Mouse (Mus musculus): ENCODE measurements around the gene Fga. TPM values are rescaled to one million over a fixed set of nuclear protein-coding genes. Genes with fewer than 3 reads are reported as not detected.

Fga gene
- polyA plus RNA-seq, 1 experiment from 2014 or later, result not detected

DNA sequence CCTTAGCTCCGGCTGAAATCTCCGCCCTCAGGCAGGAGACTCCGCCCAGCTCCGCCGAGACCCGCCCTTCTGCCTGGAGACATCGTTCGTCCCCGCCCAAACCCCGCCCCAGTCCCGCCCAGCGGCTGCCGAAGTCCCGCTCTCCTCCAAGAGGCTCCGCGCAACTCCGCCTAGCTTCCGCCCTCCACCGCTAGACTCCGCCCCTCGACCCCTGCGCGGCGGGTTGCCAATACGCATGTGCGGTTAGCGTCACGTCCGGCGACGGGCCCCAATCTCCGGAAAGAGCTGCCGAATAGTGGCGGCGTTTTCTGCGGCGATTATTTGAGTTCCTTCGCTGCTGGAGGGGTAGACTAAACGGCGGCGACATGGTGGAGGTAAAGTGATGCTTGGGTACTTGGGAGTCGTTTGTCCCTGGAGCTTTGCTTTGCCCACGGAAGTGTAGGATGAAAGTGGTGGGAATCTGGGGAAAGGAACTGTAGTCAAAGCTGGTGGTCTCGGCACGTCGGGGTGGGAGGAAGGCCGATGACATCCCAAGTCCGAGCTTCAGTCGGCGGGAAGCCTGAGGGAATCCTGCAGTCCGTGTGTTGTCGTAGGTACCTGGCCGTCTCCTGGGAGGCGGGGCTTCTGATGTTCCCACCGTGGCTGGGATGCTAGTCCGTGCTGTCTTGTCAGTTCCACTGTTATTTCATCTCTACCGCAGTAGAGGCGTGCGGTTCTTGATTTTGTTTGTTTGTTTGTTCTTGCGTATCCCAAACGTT lies 29.6 kb downstream of the Fga start, which contains the start of gene Plrg1:
Plrg1 (plus strand) TSS at position 242 of the 758 bp plus-strand sequence.
- ATAC-seq (ENCODE audit: low FRiP score), result peak; percentile 99
- H3K9me3 ChIP-seq, result no peaks in the 10 kb centered on the region
- peak within 1 kb of the TSS; percentile 81 for H3K4me3 ChIP-seq
- H3K27me3 ChIP-seq, result no peaks in the 10 kb centered on the region
- peaks cover 32% of the 10 kb centered on the region for H3K36me3 ChIP-seq
- under 1% methylated on average over 61 of the region's 61 CpGs for WGBS
- peak within 1 kb of the TSS; percentile 87 for H3K9ac ChIP-seq
- H3K4me2 ChIP-seq, result peak within 1 kb of the TSS; percentile 70
- H3K4me1 ChIP-seq (replicated peaks), result peaks cover 14% of the 10 kb centered on the region
- H3K27ac ChIP-seq, result peak within 1 kb of the TSS; percentile 78

DNA sequence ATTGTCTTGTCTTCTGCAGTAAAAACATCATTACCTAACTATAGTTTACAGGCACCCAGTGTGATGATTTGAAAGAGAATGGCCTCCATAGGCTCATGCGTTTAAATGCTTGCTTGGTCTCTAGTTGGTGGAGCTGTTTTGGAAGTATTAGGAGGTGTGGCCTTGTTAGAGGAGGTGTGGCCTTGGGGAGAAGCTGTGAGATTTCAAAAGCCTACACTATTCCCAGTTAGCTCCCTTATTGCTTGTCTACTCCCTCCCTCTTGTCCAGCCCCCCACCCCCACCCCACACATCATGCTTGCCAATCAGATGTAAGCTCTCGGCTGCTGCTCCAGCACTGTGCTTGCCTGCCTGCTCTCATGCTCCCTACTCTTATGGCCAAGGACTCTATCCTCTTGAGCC lies 31.2 kb downstream of the Fga start:
- Histone ChIP-seq H3K27me3 (no peaks in the 10 kb centered on the region), H3K9ac (no peak overlapping the region), H3K4me3 (peak overlapping the region; percentile 81; the same call in 1 of the 2 replicates), H3K9me3 (no peaks in the 10 kb centered on the region), H3K4me2 (0 out of 2 replicates have a peak overlapping the region, but pooled peaks have one; percentile 70), H3K4me1 (replicated peaks) (peaks cover 14% of the 10 kb centered on the region), H3K27ac (no peak overlapping the region), H3K36me3 (peaks cover 48% of the 10 kb centered on the region)
- no peak for ATAC-seq (ENCODE audit: low FRiP score)
- WGBS, result 98% methylated on average over 2 of the region's 2 CpGs

DNA sequence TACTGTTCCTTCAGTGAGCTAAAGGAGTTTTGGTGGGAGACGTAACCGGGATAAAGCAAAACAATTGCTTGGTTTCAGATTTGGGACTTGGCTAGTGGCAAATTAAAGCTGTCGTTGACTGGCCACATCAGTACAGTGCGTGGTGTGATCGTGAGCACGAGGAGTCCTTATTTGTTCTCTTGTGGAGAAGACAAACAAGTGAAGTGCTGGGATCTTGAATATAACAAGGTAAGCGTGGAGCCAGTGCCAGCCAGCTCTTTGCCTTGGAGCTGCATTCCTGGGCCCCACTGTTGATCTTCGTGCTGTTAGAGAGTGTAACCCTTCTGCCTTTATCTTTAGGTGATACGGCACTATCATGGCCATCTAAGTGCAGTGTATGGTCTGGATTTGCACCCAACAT lies 42.0 kb downstream of the Fga start:
- no peaks in the 10 kb centered on the region for H3K9me3 ChIP-seq

DNA sequence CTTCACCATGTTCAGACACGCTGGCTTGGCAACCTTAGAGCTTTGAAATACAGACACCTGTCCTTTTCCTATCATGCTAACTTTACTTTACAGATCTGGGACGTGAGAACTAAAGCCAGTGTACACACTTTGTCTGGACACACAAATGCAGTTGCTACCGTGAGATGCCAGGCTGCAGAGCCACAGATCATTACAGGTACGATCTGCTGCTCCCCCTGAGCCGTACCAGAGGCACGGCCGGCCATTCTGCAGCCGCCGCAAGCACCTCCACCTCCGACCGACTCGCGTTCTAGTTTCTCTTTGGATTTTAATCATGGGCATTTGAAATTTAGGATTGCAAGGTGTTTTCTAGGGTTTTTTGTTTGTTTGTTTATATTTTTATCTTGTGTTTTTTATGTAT lies 43.0 kb downstream of the Fga start:
- no peaks in the 10 kb centered on the region for H3K27me3 ChIP-seq
- H3K9ac ChIP-seq, result no peak overlapping the region
- H3K4me1 ChIP-seq (replicated peaks), result no peaks in the 10 kb centered on the region
- no peak overlapping the region for H3K4me2 ChIP-seq
- H3K27ac ChIP-seq, result no peak overlapping the region
- WGBS, result 94% methylated on average over 13 of the region's 13 CpGs
- no peak for ATAC-seq (ENCODE audit: low FRiP score)
- peaks cover 82% of the 10 kb centered on the region for H3K36me3 ChIP-seq
- H3K4me3 ChIP-seq, result no peak overlapping the region
- H3K9me3 ChIP-seq, result no peaks in the 10 kb centered on the region

More for the DNA sequence above, 42.0 kb downstream of the Fga start:
- no peaks in the 10 kb centered on the region for H3K27me3 ChIP-seq
- no peak overlapping the region for H3K9ac ChIP-seq
- no peak overlapping the region for H3K27ac ChIP-seq
- no peak overlapping the region for H3K4me2 ChIP-seq
- 99% methylated on average over 9 of the region's 9 CpGs for WGBS
- no peak for ATAC-seq (ENCODE audit: low FRiP score)
- H3K36me3 ChIP-seq, result peaks cover 83% of the 10 kb centered on the region
- H3K4me1 ChIP-seq (replicated peaks), result no peaks in the 10 kb centered on the region
- H3K4me3 ChIP-seq, result no peak overlapping the region

DNA sequence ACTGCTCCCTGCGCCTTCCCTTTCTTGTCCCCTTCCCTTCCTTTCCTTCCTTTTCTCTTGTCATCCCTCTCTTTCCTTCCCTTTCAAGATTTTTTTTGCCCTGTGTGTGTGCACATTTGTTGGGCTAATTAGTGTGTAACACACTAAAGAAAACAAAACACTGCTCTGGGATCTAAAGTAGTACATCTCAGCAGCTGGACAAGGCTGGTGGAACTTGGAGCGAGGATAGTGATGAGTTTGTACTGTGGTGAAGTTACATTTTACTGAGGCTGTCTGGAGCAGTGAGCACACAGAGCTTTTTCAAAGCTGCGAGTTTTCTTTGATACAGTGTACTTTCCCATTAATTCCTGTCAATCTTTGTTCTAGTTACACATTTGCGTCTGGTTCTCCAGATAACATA lies 44.4 kb downstream of the Fga start:
- no peaks in the 10 kb centered on the region for H3K27me3 ChIP-seq
- H3K36me3 ChIP-seq, result peaks cover 90% of the 10 kb centered on the region
- H3K4me2 ChIP-seq, result no peak overlapping the region
- H3K27ac ChIP-seq, result no peak overlapping the region
- 89% methylated on average over 4 of the region's 4 CpGs for WGBS
- no peaks in the 10 kb centered on the region for H3K4me1 ChIP-seq (replicated peaks)
- no peak overlapping the region for H3K4me3 ChIP-seq
- no peak overlapping the region for H3K9ac ChIP-seq
- H3K9me3 ChIP-seq, result no peaks in the 10 kb centered on the region
- ATAC-seq (ENCODE audit: low FRiP score), result no peak

DNA sequence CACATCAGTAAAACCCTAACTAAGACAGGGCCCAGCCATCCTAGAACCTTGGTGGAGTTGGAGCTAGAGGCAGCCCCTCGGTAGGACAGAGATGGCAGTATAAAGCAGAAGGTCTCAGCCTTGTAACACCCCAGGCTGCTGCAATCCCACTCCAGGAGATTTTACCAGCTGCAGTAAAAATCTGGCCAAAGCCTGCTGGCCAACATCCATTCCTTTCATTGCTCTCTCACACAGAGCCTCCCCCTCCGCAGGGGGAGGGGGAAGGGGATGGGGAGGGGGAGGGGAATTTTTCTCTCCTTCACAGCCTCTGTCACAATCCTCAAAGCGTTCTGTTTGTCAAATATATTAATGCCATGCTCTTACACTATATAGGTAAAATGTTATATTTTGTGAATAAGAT lies 50.7 kb downstream of the Fga start:
- H3K27ac ChIP-seq, result no peak overlapping the region; the same call in 1 of the 2 replicates
- no peak overlapping the region for H3K4me3 ChIP-seq
- no peaks in the 10 kb centered on the region for H3K27me3 ChIP-seq
- H3K9ac ChIP-seq, result no peak overlapping the region
- peaks cover 32% of the 10 kb centered on the region for H3K36me3 ChIP-seq
- peak; percentile 41; the same call in 1 of the 2 replicates for ATAC-seq (ENCODE audit: low FRiP score)
- no peak overlapping the region for H3K4me2 ChIP-seq
- peaks cover 12% of the 10 kb centered on the region for H3K4me1 ChIP-seq (replicated peaks)
- 22% methylated on average over 2 of the region's 3 CpGs for WGBS
- H3K9me3 ChIP-seq, result no peaks in the 10 kb centered on the region

DNA sequence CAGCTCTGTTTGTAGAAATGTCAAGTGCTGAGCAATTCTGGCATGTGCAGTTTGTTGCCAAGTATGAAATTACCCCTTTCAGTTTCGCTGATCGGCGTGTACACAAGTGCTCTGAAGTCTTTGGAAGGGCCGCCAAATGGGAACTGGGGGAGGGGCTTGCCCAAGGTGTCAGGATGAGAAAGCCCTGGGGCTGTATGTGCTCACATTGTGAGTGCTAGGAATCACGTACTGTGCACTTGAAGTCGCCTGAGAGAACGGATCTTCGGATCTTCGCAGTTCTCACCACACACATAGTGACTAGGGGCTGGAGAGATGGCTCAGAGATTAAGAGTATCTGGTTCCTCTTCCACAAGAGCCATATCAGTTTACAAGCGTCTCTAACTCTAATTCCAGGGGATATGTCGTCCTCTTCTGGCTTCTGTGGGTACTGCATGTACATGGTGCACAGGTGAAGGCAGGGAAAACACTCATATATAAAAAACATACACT lies 54.7 kb downstream of the Fga start:
- Histone ChIP-seq H3K36me3 (no peaks in the 10 kb centered on the region), H3K4me1 (replicated peaks) (peaks cover 12% of the 10 kb centered on the region), H3K27ac (no peak overlapping the region), H3K27me3 (no peaks in the 10 kb centered on the region), H3K9me3 (no peaks in the 10 kb centered on the region), H3K4me2 (peak overlapping the region; percentile 52), H3K4me3 (peak overlapping the region; percentile 20; the same call in 1 of the 2 replicates), H3K9ac (no peak overlapping the region)
- ATAC-seq (ENCODE audit: low FRiP score), result peak; percentile 63
- 9% methylated on average over 11 of the region's 11 CpGs for WGBS

Other genes starting within 250 kb of the Fga start
- gene Rbm46, start 149.6 kb upstream of the Fga start, polyA plus RNA-seq (2015; fragmentation: Nextera tagmentation; extraction: Ambion mirVana), result 2.3 and 2.4 TPM in 2 replicates
- gene Lrat, start 122.1 kb upstream of the Fga start, polyA plus RNA-seq (2015; fragmentation: Nextera tagmentation; extraction: Ambion mirVana), result 0.05 and 0.13 TPM in 2 replicates
- 0.71 TPM in 1 of 2 replicates, not detected in the other for gene Fgg, start 18.4 kb upstream of the Fga start, polyA plus RNA-seq (2015; fragmentation: Nextera tagmentation; extraction: Ambion mirVana)
- 0.06 TPM in 1 of 2 replicates, not detected in the other for gene Fgb, start 23.8 kb downstream of the Fga start, polyA plus RNA-seq (2015; fragmentation: Nextera tagmentation; extraction: Ambion mirVana)
- gene Plrg1, start 29.4 kb downstream of the Fga start, polyA plus RNA-seq (2015; fragmentation: Nextera tagmentation; extraction: Ambion mirVana), result 107 and 108 TPM in 2 replicates
- 0.87 and 0.98 TPM in 2 replicates for gene Dchs2, start 101.9 kb downstream of the Fga start, polyA plus RNA-seq (2015; fragmentation: Nextera tagmentation; extraction: Ambion mirVana)

Measured in hindbrain, embryonic 13.5 days (tissue).